Mouse (Mus musculus): ENCODE results near the gene Hoxc11.

- TF ChIP-seq GATA1 (IDR thresholded peaks at IDR 0.05; ENCODE audit: low read length) (no peak), TAL1 (IDR thresholded peaks at IDR 0.05; ENCODE audit: low read length) (no peak)
These were observed 44.2 kb upstream of the Hoxc11 start for GRCm38 (mm10) chr15:102910038-102910437.

Measured in erythroblast, embryonic 14.5 days (primary cell).